Mouse (Mus musculus): Measurements from ENCODE around the gene Setd1b.
"Not testable (repeated sequence)": the region's sequence is repeated elsewhere in the genome, so short reads cannot be mapped to it uniquely, and the experiment has no call there.

The Setd1b gene

DNA sequence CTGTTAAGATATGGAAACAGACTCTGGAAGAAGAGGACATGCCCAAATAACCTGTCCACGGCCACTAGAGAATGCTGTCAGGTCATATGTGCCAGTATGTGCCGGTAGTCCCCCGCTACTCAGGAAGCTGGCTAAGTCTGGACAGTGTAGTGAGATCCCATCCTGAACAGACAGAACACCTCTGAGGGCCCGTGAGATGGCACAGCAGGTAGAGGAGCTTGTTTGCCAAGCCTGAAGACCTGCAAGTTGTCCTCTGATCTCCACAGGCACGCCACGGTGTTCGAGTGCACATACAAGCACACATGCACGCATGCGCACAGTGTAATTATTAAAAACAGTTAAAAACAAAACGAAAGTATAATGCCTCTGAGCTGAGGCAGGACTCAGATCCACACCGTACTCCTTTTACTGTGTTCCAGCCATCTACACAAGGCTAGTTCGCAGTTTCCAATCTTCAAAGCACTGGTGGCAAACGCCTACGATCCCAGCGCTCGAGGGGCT lies 53.6 kb downstream of the Setd1b start:
- intact Hi-C loops (cut with DNase I) = no loop called here

DNA sequence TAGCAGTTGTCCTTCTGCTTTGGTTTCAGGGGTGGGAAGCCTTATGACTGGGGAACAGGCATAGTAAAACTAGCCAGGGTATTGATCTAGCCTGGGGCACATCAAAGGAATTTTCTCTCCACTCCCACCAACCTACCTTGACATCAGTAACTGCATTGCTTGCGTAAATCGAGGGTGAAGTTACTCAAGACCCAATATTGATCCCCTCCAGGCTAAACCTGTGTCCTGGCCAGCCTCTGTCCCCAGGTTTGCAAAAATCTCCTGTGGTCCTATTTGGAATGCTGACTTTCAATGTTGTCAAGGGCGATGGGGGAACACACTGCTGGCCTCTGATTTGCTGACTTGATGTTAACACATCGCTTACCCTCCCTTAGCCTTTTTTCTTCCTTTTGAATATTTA lies 54.8 kb downstream of the Setd1b start:
- intact Hi-C loops (cut with DNase I) = no loop called here

DNA sequence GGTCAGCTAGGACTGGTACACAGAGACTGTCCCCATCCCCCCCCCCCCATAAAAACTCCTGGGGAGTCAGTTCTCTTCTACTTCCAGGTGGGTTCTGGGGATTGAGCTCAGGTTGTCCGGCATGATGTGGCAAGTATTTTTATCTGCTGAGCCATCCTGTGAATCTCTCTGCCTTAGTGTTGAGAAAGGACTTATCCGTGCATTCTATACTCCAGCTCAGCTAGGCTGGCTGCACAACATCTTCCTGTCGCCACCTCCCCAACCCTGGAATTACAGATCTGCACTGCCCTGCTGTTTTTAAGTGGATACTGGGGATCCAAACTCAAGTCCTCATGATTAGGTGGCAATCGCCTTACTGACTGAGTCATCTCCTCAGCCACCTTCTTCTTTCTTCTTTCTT lies 56.5 kb downstream of the Setd1b start:
- intact Hi-C loops (cut with DNase I) = no loop called here

DNA sequence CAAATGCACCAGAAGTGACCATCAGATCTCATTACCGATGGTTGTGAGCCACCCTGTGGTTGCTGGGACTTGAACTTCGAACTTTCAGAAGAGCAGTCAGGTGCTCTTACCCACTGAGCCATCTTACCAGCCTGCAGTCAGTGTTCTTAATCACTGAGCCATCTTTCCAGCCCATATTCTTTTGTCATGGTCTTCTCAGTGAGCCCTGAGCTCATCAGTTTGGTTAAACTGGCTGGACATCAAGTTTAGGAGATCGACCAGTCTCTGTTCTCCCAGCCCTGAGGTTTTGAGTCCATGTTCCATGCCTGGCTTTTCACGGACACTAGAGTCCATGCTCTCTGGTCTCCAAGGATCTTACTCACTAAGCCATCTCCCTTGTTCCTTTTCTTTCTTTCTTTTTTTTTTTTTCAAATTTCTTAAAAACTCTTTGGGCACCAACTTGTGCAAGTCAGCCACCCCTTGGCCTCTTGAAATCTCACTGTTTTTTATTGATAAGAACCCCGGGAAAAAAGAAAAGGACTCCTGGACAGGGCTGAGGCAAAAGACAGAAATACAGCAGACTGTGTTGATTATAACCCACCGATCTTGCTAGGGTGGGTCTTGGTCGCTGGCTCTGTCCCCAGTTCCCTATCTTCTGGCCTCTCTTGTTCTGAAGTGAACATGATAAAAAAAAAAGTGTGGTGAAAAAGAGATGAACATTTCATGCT lies 59.0 kb downstream of the Setd1b start:
- intact Hi-C loops (cut with DNase I) = not testable (repeated sequence)

DNA sequence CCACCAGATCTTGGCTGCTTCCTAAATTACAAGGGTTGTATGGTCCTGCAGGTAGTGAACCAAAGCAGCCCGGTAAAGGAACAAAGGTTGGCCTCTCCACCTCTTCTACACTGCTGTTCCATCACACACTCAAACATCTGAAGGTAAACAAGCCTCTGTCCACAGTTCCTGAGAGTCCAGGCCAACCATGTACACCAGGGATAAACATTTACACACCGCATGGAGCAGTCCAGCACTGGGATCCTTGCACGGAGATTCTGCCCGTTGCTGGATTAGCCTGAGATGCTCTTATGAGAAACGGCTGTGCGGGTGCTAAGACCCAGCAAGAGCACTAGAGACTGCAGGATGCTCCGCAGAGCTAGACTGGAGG lies 59.5 kb downstream of the Setd1b start:
- intact Hi-C loops (cut with DNase I) = no loop called here

DNA sequence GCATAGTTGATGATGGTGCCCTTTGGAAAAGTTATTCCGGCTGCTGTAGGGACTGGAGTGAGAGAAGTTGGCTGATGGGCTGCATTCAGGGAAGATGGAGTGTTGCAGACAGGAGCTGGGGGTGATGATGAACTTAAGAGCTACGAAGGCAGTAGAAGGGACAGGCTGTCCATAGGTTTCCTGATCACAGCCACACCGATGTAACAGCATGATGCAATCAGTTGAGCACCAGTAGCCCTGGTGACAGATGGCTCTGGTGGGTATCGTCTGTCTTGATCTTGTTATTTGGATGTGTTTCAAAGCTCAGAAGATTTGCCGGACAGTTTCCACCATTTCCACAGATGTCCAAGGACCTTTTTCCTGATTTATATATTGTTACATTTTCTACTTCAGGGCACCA lies 60.0 kb downstream of the Setd1b start:
- intact Hi-C loops (cut with DNase I) = no loop called here

DNA sequence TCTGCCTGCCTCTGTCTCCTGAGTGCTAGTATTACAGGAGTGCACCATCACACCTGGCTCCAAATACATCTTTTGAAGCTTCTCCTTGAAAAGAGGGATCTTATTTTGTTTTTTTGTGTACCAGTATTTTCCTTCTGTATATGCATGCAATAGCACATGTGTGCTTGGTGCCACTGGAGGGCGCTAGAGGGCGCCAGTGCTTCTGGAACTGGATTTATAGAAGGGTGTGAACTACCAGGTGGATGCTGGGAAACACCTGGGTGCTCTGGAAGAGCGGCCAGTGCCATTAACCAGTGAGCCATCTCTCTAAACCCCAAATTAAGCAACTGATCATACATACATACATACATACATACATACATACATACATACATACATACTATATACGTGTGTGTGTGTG lies 60.8 kb downstream of the Setd1b start:
- intact Hi-C loops (cut with DNase I) = not testable (repeated sequence)

DNA sequence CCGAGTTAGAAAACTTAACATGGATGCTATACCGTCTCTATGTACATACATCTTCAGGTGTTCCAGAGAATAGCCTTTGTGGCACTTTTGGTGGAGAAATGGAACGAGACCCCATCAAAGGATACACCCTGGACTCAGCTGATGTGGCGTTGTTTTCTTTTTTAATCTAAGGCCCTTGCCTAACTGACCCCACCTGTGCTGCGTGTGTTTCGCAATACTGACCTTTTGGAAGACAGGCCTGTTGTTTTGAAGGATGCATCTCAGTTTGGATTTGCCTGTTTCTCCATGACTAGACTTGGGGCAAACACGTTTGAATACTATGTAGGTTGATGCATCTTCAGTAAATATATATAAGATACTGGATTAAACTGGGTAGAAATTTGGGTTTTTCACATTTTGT lies 61.6 kb downstream of the Setd1b start:
- intact Hi-C loops (cut with DNase I) = not testable (repeated sequence)

All from adrenal gland (tissue).